Mouse (Mus musculus) stomach, embryonic 15.5 days (tissue): ENCODE measurements around the gene Zyx. TPM values are rescaled to one million over a fixed set of nuclear protein-coding genes. Genes with fewer than 3 reads are reported as not detected.
A peak's percentile ranks its signal among the peaks of the same experiment; 100 is the strongest.

Experiments used
- ATAC-seq: fragments of 200-750 bp; cut with Nextera tagmentation; 2 replicates; pipeline ENCODE4 v1.8.0; 2017; ENCODE audit warnings: low read depth, moderate number of reproducible peaks, moderate TSS enrichment; ENCODE audit not compliant: insufficient read depth, low FRiP score
- H3K27ac ChIP-seq: fragments of 300-500 bp; sonication (generic); 2 replicates; pipeline ENCODE4 v1.5.1; 2015; ENCODE audit warnings: mild to moderate bottlenecking, inconsistent platforms
- H3K27me3 ChIP-seq: fragments of 300-500 bp; sonication (generic); replicated peaks from 2 replicates; pipeline ENCODE4 v1.6.1; 2015; ENCODE audit warnings: inconsistent platforms
- H3K36me3 ChIP-seq: fragments of 300-500 bp; sonication (generic); 2 replicates; pipeline ENCODE4 v1.6.1; 2015; ENCODE audit warnings: inconsistent platforms
- H3K4me1 ChIP-seq: fragments of 300-500 bp; sonication (generic); 2 replicates; pipeline ENCODE4 v1.6.1; 2015; ENCODE audit warnings: inconsistent platforms
- H3K4me2 ChIP-seq: fragments of 300-500 bp; sonication (generic); 2 replicates; pipeline ENCODE4 v1.6.1; 2015; ENCODE audit warnings: mild to moderate bottlenecking, inconsistent platforms
- H3K4me3 ChIP-seq: fragments of 300-500 bp; sonication (generic); replicated peaks from 2 replicates; pipeline ENCODE4 v1.5.1; 2015; ENCODE audit warnings: inconsistent platforms
- H3K9ac ChIP-seq: fragments of 300-500 bp; sonication (generic); 2 replicates; pipeline ENCODE4 v1.6.1; 2015; ENCODE audit warnings: inconsistent platforms
- H3K9me3 ChIP-seq: fragments of 300-500 bp; sonication (generic); 2 replicates; pipeline ENCODE4 v1.6.1; 2016; ENCODE audit warnings: inconsistent platforms
- WGBS: fragments of 180-500 bp; shearing (Covaris S2); methylation state at CpG from one replicate; pipeline ENCODE4 v1.1.7; 2015; 5-methylcytosine and 5-hydroxymethylcytosine counted together
- polyA plus RNA-seq: library from polyadenylated mRNA; unstranded; fragments of >200 nt; fragmentation: Nextera tagmentation; extraction: Ambion mirVana; gene quantifications from 2 replicates; pipeline ENCODE4 v1.2.1, GENCODE M21; 2015

The Zyx gene
- polyA plus RNA-seq, 1 experiment from 2014 or later: 96.9 TPM

DNA sequence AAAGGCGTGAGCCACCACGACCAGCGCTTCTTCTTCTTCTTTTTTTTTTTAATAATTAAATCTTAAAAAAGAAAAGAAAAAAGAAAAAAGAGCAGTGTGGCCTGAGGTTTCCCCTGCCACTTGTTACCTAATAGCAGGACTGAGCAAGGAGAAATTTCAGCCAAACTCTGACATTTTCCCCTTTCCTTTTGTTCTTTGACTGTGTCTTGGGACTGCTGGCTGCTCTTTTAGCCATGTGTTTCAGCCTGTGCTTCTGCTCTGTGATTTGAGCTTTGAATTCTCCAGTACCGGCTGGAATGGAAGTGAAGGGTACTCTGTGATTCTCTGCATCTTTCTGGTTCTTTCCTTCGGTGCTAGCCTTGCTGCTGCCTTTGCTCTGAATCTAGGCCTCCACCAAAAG lies 33.9 kb downstream of the Zyx start:
- H3K27ac ChIP-seq: no peak overlapping the region
- no peak overlapping the region for H3K9ac ChIP-seq
- H3K4me1 ChIP-seq: no peaks in the 10 kb centered on the region
- WGBS: 93% methylated on average over 5 of the region's 5 CpGs
- H3K9me3 ChIP-seq: no peaks in the 10 kb centered on the region
- no peak overlapping the region for H3K4me3 ChIP-seq
- H3K4me2 ChIP-seq: no peak overlapping the region
- H3K36me3 ChIP-seq: no peaks in the 10 kb centered on the region
- no peaks in the 10 kb centered on the region for H3K27me3 ChIP-seq
- no peak for ATAC-seq

DNA sequence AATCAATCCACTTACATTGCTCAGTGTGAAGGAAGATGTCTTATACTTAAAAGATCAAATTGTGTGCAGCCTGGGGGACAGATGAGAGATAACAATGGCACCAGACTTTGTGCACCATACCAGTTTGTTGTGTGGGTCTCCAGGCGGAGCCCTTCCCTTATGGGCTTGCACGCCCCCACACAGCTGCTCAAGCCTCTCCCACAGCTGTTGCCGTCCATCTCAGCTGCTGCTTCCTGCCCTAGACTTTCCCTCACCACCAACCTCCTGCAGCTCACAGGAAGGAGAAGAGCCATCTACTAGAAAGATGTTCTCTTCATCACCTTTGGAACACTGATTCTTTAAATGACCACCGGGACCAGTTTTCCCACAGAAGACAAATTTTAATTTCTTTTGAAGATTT lies 36.2 kb downstream of the Zyx start:
- no peak overlapping the region for H3K27ac ChIP-seq
- H3K4me3 ChIP-seq: no peak overlapping the region
- no peak overlapping the region for H3K4me2 ChIP-seq
- H3K36me3 ChIP-seq: no peaks in the 10 kb centered on the region
- no peaks in the 10 kb centered on the region for H3K9me3 ChIP-seq
- ATAC-seq: no peak
- H3K4me1 ChIP-seq: no peaks in the 10 kb centered on the region
- no peak overlapping the region for H3K9ac ChIP-seq
- no peaks in the 10 kb centered on the region for H3K27me3 ChIP-seq
- WGBS: 64% methylated on average over 4 of the region's 4 CpGs

DNA sequence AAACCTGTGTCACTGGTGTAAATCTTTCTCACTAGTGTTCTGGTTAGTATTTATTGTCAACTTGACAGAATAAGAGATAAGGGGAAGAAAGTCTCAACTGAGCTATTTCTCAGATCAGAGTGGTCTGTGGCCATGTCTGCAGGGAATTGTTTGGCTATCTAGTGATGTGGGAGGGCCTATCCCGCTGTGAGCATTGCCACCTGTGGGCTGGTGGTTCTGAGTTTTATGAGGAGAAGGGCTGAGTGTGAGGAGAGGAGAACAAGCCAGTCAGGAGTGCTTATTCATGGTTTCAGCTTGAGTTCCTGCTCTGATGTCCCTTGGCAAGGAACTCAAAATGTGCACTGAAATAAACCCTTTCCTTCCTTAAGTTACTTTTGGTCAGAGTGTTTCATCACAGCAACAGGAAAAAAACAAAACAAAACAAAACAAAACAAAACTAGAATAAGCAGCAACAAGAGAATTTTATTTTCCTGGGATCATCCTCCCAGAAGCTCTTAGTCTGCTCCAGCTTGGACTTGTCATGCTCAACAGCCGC lies 42.4 kb downstream of the Zyx start:
- WGBS: 15% methylated on average over 2 of the region's 2 CpGs
- no peak for ATAC-seq
- Histone ChIP-seq H3K9ac (no peak overlapping the region), H3K36me3 (no peaks in the 10 kb centered on the region), H3K9me3 (no peaks in the 10 kb centered on the region), H3K4me3 (no peak overlapping the region), H3K27ac (no peak overlapping the region; the same call in 1 of the 2 replicates), H3K4me2 (no peak overlapping the region), H3K27me3 (no peaks in the 10 kb centered on the region), H3K4me1 (peaks cover 7% of the 10 kb centered on the region; the same call in 1 of the 2 replicates)

DNA sequence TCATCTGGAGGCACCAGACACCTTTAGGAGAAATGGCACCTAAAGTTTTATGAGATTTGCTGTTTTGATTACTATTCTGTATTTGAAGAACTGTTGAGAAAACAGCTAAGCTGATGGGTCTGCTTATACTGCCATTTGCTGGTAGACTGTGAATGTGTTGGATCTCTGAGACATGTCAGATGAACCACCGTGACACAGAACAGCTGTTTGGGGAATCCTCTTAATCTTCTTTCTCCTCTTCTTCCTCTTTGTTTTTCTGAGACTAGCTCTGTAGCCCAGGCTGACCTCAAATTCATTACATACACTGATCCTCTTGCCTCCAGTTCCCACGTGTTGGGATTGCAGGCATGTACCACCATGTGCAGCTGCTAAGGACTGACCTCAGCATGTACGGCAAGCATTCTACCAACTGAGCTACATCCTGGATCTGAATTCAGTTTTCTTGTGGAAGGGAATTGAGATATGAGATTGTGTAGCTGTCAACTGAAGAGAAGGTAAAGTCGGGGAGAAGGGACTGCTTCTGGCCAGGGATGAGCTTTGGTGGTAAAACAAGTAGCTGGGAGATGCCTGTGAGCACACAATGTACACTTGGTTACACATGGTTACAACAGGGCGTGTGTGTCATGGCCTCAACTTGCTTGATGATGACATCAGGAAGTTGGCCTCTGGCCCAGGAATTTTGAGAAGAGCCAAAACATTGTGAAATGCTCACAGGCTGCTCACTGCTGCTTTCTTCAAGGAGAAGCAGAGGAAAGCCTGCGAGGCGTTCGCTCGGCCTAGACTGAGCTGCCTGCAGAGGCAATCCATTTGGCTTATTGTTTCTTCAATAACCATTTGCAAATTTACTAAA lies 46.8 kb downstream of the Zyx start:
- WGBS: 41% methylated on average over 9 of the region's 9 CpGs
- no peaks in the 10 kb centered on the region for H3K36me3 ChIP-seq
- ATAC-seq: peak; percentile 65

DNA sequence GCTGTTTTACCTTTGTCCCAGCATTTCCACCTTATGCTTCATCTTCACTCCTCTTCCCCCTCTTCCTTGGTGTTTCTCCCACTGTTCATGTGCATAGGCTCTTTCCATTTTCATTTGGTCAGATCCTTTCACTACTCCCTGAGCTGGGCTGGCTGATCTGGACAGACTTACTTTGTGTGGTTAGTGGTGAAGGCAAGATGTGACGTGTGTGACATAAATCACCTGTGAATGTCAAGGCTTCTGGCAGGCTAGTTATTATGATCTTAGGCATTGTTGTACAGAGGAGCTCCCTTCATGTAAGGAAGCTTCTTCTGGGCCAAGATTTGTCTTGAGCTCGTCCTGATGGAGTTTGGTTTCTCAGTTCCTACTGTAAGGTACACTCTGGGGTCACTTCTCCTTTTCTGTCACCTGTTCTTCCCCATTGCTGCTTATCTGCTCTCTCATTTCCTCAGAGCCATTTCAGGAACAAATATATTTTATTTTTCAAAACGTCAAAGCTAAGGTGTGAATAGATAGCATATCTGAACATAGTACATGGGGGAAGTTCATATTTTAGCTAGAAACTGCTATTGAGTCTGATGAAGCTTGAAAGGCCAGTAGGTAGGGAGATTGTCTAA lies 47.7 kb downstream of the Zyx start:
- H3K4me1 ChIP-seq: peaks cover 8% of the 10 kb centered on the region; the same call in 1 of the 2 replicates
- no peak overlapping the region for H3K4me3 ChIP-seq
- ATAC-seq: no peak
- H3K4me2 ChIP-seq: no peak overlapping the region
- no peaks in the 10 kb centered on the region for H3K36me3 ChIP-seq
- no peaks in the 10 kb centered on the region for H3K9me3 ChIP-seq
- peak overlapping the region; percentile 67; the same call in 1 of the 2 replicates for H3K27ac ChIP-seq
- H3K9ac ChIP-seq: no peak overlapping the region
- no peaks in the 10 kb centered on the region for H3K27me3 ChIP-seq
- 46% methylated on average over 3 of the region's 3 CpGs for WGBS

More for the DNA sequence above, 46.8 kb downstream of the Zyx start:
- peaks cover 13% of the 10 kb centered on the region; the same call in 1 of the 2 replicates for H3K4me1 ChIP-seq
- H3K9ac ChIP-seq: no peak overlapping the region
- H3K4me3 ChIP-seq: no peak overlapping the region
- H3K4me2 ChIP-seq: no peak overlapping the region
- H3K9me3 ChIP-seq: no peaks in the 10 kb centered on the region
- peak overlapping the region; percentile 67 for H3K27ac ChIP-seq
- no peaks in the 10 kb centered on the region for H3K27me3 ChIP-seq

DNA sequence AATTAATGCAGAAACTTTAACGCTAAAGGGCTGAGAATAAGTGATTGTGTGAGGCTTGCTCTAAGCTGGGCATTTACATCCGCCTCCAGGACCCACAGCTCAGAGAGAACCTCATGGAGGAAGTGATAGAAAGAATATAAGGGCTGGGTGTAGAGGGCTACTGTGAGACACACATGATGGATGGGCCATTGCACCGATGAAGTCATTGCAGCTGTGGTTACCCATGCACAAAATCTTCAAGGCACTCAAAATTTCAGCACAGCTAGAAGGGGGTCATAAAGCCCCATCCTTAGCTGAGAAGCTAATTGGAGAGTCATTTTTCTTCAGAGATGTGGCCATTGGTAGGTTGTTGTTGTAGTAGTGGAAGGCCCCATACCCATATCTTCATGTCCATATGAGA lies 48.9 kb downstream of the Zyx start:
- no peak for ATAC-seq
- WGBS: 74% methylated on average over 3 of the region's 3 CpGs

DNA sequence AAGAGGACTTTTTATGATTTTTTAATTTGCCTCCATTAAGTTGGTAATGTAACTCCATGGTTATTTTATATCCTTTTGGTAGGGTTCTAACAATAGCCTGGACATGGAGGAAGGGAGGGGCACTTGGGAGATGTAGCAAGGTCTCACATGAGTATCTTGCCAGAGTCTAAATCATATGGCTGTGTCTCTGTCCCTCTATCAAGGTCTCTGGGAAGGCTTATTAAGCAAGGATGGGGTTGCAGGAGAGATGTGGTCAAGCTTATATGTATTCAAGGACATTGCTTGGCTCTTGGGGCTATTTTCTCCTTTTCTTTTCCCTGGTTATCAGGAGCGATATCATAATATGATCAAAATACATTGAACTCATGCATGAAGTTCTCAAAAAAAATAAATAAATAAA lies 49.6 kb downstream of the Zyx start:
- Histone ChIP-seq H3K9me3 (no peaks in the 10 kb centered on the region), H3K27ac (no peak overlapping the region), H3K27me3 (no peaks in the 10 kb centered on the region), H3K9ac (no peak overlapping the region), H3K4me2 (no peak overlapping the region), H3K36me3 (no peaks in the 10 kb centered on the region), H3K4me3 (no peak overlapping the region), H3K4me1 (peaks cover 8% of the 10 kb centered on the region; the same call in 1 of the 2 replicates)
- no peak for ATAC-seq
- 97% methylated on average over 1 of the region's 1 CpGs for WGBS

More for the DNA sequence above, 48.9 kb downstream of the Zyx start:
- H3K4me1 ChIP-seq: peaks cover 8% of the 10 kb centered on the region; the same call in 1 of the 2 replicates
- H3K4me2 ChIP-seq: no peak overlapping the region
- no peaks in the 10 kb centered on the region for H3K27me3 ChIP-seq
- no peak overlapping the region for H3K9ac ChIP-seq
- H3K27ac ChIP-seq: no peak overlapping the region
- no peaks in the 10 kb centered on the region for H3K36me3 ChIP-seq
- H3K4me3 ChIP-seq: no peak overlapping the region
- H3K9me3 ChIP-seq: no peaks in the 10 kb centered on the region

DNA sequence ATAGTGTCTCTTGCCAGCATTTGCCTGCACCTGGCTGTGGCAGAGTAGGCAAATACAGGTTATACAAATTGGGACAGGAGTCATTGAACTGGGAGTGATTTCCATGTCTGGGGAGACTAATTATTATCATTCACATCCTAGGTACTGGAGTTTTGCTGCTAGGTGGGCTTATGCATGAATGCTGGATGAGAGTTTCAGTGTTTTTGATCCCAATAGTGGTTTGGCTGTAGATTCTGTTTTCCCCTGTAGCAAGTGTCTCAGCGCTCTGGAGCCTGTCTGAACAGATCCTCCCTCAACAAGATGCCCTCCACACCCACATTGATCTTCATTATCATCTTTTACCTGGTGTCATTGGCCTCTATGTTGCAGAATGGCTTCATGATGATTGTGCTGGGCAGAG lies 50.5 kb downstream of the Zyx start, which contains the start of gene Tas2r143:
Gene Tas2r143 (plus strand): TSS at position 301 of the 400 bp plus-strand sequence.
- no peaks in the 10 kb centered on the region for H3K36me3 ChIP-seq
- no peak within 1 kb of the TSS for H3K4me2 ChIP-seq
- H3K9ac ChIP-seq: no peak within 1 kb of the TSS
- H3K4me1 ChIP-seq: peaks cover 8% of the 10 kb centered on the region; the same call in 1 of the 2 replicates
- H3K9me3 ChIP-seq: no peaks in the 10 kb centered on the region
- no peaks in the 10 kb centered on the region for H3K27me3 ChIP-seq
- ATAC-seq: no peak
- 79% methylated on average over 1 of the region's 1 CpGs for WGBS
- H3K27ac ChIP-seq: no peak within 1 kb of the TSS
- H3K4me3 ChIP-seq: no peak within 1 kb of the TSS

DNA sequence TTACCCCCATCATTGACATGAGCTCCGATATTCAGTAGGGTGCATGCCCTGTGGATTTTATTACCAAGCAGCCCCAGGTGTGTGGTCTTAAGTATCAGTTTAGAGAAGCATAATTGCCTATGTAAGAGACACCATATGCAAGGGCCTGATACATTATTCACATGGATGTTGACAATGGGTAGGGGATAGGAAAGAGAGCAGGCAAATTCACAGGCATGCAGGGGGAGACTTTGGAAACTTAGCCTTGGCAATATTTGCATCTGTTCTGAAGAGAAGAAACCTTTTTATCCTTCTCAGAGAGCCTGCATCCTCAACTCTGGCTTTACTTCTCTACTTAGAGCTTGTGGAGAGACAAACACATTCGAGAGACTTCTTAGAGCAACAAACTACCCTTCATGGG lies 55.7 kb downstream of the Zyx start, which contains the start of gene Tas2r135:
Gene Tas2r135 (plus strand): TSS at position 301 of the 400 bp plus-strand sequence.
- H3K4me3 ChIP-seq: no peak within 1 kb of the TSS
- H3K4me1 ChIP-seq: no peaks in the 10 kb centered on the region
- no peak within 1 kb of the TSS for H3K27ac ChIP-seq
- no peak for ATAC-seq
- no peaks in the 10 kb centered on the region for H3K27me3 ChIP-seq
- H3K4me2 ChIP-seq: no peak within 1 kb of the TSS
- no peaks in the 10 kb centered on the region for H3K9me3 ChIP-seq
- H3K36me3 ChIP-seq: no peaks in the 10 kb centered on the region
- WGBS: 70% methylated on average over 2 of the region's 2 CpGs
- no peak within 1 kb of the TSS for H3K9ac ChIP-seq

Other genes with a start within 250 kb of the Zyx start
- not detected in 2 replicates for gene Tas2r139, start 208.7 kb upstream of the Zyx start, polyA plus RNA-seq
- not detected in 2 replicates for gene Tas2r144, start 134.3 kb upstream of the Zyx start, polyA plus RNA-seq
- 19.1 and 23.0 TPM in 2 replicates for gene Gstk1, start 103.7 kb upstream of the Zyx start, polyA plus RNA-seq
- 4.8 and 4.9 TPM in 2 replicates for gene Tmem139, start 87.7 kb upstream of the Zyx start, polyA plus RNA-seq
- gene Casp2, start 84.6 kb upstream of the Zyx start, polyA plus RNA-seq: 48.4 and 49.8 TPM in 2 replicates
- gene Clcn1, start 62.9 kb upstream of the Zyx start, polyA plus RNA-seq: 0.08 and 0.12 TPM in 2 replicates
- gene Fam131b, start 25.0 kb upstream of the Zyx start, polyA plus RNA-seq: 0.22 and 0.23 TPM in 2 replicates
- 16.3 and 16.9 TPM in 2 replicates for gene Epha1, start 23.6 kb downstream of the Zyx start, polyA plus RNA-seq
- not detected in 2 replicates for gene Tas2r143, start 50.6 kb downstream of the Zyx start, polyA plus RNA-seq
- gene Tas2r135, start 55.8 kb downstream of the Zyx start, polyA plus RNA-seq: not detected in 2 replicates
- gene Tas2r126, start 84.9 kb downstream of the Zyx start, polyA plus RNA-seq: not detected in 2 replicates
- gene Olfr458, start 115.6 kb downstream of the Zyx start, polyA plus RNA-seq: not detected in 2 replicates
- not detected in 2 replicates for gene Olfr457, start 126.7 kb downstream of the Zyx start, polyA plus RNA-seq
- gene Olfr456, start 137.6 kb downstream of the Zyx start, polyA plus RNA-seq: not detected in 2 replicates
- 0.09 TPM in 1 of 2 replicates, not detected in the other for gene Olfr455, start 198.0 kb downstream of the Zyx start, polyA plus RNA-seq
- gene Tcaf3, start 248.1 kb downstream of the Zyx start, polyA plus RNA-seq: not detected in 2 replicates